Mouse (Mus musculus): ENCODE results near the gene Ppm1l.
"Not testable (repeated sequence)": the region's sequence is repeated elsewhere in the genome, so short reads cannot be mapped to it uniquely, and the experiment has no call there.

Gene Ppm1l

DNA sequence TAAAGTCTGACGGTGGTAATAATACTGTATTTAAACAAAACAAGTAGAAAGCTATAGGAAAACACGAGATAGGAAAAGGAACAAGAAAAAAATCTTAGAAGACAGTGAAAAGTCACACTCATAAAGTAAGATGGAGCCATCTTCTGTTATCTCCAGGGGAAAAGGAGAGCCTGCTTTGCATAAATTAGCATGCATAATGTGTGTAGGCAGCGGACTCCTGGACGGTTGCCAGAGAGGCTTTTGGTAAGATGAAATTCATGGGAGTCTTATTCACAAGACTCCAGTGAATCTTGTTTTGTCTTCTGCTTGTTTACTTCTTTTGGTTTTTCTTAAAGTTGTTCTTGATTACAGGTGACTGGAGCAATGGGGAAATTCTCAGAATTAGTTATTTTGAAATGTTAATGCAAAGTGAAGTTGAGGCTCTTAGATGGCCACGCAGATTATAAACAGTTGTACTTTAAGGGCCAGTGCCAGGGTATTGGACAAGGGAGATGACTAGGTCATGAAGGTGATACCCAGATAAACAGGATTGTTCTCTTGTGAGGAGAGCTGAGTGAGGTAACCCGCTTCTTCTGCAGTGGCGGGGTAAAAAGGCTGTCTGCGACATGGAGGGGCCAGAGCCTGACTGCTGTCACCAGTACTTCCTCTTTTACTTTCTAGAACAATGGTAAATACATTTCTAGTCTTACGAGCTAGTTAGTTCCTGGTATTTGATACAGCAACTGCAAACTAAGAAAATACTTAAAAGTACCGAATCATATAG lies 57.1 kb downstream of the Ppm1l start:
- no peak for DNase-seq (ENCODE audit: low spot score)

- DNase-seq (ENCODE audit: low spot score) = no peak
These were observed 57.9 kb downstream of the Ppm1l start for GRCm38 (mm10) chr3:69374538-69374937.

GRCm38 (mm10) chr3:69374983-69375382 lies 58.3 kb downstream of the Ppm1l start:
- peak; percentile 51 for DNase-seq (ENCODE audit: low spot score)

DNA sequence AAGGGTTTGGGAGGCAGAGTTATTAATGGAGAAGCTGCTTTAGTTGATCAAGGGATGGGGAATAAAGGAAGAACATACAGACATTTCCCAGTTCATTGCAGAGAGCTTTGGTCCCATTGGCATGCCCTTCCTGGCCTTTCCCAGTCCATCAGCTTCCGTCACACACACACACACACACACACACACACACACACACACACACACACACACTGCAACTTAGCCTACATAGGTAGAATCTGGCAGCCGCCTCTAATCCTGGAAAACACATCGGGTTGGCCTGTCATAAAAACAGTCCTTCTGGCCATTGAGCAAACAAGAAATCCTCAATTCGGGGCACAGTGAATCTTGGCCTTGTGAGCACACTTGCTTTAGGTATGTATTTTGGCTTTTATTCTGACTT lies 64.6 kb downstream of the Ppm1l start:
- DNase-seq (ENCODE audit: low spot score) = no peak

DNA sequence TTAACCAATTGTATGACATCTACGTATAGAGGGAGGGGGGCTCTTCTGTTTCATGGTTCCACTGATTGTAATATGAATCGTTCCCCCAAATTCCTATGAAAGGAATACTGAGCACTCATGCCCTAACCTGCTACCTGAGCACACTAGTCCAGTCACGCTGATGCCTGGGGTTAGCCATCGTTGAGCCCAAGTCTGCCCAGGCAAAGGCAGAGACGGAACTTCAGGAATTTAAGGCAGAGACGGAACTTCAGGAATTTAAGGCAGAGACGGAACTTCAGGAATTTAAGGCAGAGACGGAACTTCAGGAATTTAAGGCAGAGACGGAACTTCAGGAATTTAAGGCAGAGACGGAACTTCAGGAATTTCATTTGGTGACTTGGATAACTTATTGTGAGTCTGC lies 75.2 kb downstream of the Ppm1l start:
- DNase-seq (ENCODE audit: low spot score) = not testable (repeated sequence)

- no peak for DNase-seq (ENCODE audit: low spot score)
These were observed 75.6 kb downstream of the Ppm1l start for GRCm38 (mm10) chr3:69392298-69392697.

GRCm38 (mm10) chr3:69393079-69393478 lies 76.4 kb downstream of the Ppm1l start:
- no peak for DNase-seq (ENCODE audit: low spot score)

- no peak for DNase-seq (ENCODE audit: low spot score)
These were observed 77.3 kb downstream of the Ppm1l start for GRCm38 (mm10) chr3:69393991-69394390.

DNA sequence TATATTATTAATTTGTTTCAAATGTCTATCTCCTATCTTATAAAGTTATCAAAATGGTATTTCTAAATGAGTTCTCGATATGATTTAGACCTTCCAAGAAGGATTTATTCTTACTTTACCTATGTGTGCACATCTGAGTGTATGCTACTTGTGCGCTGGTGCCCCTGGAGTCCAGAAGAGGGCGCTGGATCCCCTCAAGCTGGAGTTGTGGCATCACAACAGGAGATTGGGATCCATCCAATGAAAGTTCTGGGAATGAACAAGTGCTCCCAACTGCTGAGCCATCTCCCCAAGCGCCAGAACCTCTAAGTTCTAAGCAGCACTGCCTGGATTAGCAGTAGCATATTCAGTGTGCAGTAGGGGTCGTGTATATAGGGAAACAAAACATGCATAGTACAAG lies 78.4 kb downstream of the Ppm1l start:
- DNase-seq (ENCODE audit: low spot score) = no peak

DNA sequence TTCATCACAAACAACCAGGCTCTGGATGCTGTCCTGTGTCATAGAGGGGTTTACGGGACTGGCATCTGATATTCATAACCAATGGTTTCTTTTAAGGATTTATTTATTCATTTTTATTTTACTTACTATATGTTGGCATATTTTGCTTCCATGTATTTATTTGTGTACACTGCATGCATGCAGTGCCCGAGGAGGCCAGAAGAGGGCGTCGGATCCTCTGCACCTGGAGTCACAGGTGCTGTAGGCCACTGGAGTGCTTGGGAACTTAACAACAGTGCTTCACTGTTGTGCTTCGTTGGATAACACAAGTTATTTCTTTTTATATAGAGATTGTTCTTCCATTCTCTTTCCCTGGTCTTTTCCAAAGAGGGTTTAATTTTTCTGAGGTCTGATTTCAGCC lies 81.1 kb downstream of the Ppm1l start:
- DNase-seq (ENCODE audit: low spot score) = no peak

DNA sequence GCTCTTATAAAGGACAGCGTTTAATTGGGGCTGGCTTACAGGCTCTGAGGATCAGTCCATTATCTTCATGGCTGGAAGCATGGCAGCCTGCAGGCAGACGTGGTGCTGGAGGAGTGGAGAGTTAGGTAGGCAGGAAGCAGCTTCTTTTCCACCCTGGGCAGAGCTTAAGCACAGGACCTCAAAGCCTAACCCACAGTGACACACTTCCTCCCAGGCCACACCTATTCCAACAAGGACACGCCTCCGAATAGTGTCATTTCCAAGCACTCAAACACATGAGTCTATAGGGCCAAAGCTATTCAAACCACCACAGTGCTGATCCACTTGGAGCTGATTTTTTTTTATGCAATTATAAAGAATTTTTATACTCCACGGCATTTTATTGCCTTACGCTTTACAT lies 82.7 kb downstream of the Ppm1l start:
- DNase-seq (ENCODE audit: low spot score) = no peak

GRCm38 (mm10) chr3:69403196-69403595 lies 86.5 kb downstream of the Ppm1l start:
- no peak for DNase-seq (ENCODE audit: low spot score)

- no peak for DNase-seq (ENCODE audit: low spot score)
These were observed 89.7 kb downstream of the Ppm1l start for GRCm38 (mm10) chr3:69406210-69406895.

DNA sequence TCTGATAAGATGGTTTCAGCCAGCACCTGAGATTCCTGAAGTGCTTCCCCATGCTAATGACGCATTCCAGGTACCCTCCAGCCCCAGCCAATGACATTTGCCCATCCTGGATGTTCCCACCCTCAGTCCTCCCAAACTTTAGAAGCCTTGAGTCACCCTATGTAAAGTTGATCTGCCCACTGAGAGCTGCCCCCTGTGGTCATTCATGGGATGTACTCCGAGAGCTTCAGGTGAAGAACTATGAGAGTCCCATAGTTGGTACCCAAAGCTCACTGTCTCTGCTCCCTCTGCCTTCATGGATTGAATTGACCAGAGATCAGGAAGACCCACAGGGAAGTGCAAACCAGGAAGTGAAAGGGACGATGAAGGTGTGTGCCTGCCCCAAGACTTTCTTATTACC lies 91.4 kb downstream of the Ppm1l start:
- DNase-seq (ENCODE audit: low spot score) = no peak

GRCm38 (mm10) chr3:69416112-69416511 lies 99.5 kb downstream of the Ppm1l start:
- no peak for DNase-seq (ENCODE audit: low spot score)

GRCm38 (mm10) chr3:69422741-69423140 lies 106.1 kb downstream of the Ppm1l start:
- no peak for DNase-seq (ENCODE audit: low spot score)

DNA sequence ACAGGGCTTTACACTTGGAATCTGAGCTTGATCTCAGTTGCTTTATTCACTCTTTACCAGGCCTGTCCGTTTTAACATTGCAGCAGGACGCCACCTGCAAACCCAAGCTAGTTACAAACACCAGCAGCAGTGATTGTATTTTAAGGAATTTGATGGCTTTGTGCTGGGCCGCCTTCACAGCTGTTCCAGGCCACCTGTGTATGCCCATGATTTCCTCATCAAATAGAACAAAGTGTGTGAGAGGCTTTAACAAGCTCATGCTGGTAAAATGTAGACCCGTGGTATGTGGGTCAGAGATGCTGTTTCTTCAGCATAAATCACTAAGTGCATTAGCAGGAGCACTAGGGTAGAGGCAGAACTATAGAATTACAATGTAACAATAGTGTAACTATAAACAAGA lies 106.7 kb downstream of the Ppm1l start:
- DNase-seq (ENCODE audit: low spot score) = no peak

DNA sequence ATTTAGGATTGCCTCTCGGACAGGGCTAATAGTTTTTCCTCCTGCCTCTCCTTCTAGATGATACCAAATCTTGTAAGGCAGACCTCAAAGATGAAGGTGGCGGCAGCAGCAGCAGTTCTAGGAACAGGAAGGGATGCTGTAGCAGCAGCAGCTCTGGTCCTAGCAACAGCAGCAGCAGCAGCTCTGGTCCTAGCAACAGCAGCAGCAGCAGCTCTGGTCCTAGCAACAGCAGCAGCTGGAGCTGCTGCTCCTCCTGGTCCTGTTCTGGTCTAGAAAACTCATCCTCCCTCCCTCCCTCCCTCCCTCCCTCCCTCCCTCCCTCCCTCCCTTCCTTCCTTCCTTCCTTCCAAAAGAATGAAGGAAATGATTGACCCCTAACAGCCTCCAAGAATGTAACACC lies 108.1 kb downstream of the Ppm1l start:
- DNase-seq (ENCODE audit: low spot score) = not testable (repeated sequence)

GRCm38 (mm10) chr3:69427259-69427658 lies 110.6 kb downstream of the Ppm1l start:
- DNase-seq (ENCODE audit: low spot score) = no peak

GRCm38 (mm10) chr3:69428221-69428620 lies 111.6 kb downstream of the Ppm1l start:
- no peak for DNase-seq (ENCODE audit: low spot score)

DNA sequence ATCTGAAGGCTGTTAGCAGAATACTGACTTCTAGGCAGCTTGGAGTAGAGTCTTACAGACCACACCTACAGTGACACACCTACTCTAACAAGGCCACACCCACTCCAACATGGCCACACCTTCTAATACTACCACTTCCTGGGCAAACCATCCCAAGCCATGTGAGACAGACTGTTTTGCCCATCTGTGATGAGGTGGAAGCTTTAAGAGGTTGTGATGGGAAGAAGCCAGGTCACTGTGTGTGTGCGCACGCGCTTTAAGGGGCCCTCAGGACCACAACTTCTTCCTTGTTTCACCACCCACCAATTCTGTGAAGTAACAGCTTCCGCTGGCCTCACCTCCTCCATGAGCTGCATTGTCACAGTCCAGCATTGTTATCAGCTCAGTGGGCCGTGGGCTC lies 112.7 kb downstream of the Ppm1l start:
- DNase-seq (ENCODE audit: low spot score) = no peak

GRCm38 (mm10) chr3:69433580-69433979 lies 116.9 kb downstream of the Ppm1l start:
- no peak for DNase-seq (ENCODE audit: low spot score)

DNA sequence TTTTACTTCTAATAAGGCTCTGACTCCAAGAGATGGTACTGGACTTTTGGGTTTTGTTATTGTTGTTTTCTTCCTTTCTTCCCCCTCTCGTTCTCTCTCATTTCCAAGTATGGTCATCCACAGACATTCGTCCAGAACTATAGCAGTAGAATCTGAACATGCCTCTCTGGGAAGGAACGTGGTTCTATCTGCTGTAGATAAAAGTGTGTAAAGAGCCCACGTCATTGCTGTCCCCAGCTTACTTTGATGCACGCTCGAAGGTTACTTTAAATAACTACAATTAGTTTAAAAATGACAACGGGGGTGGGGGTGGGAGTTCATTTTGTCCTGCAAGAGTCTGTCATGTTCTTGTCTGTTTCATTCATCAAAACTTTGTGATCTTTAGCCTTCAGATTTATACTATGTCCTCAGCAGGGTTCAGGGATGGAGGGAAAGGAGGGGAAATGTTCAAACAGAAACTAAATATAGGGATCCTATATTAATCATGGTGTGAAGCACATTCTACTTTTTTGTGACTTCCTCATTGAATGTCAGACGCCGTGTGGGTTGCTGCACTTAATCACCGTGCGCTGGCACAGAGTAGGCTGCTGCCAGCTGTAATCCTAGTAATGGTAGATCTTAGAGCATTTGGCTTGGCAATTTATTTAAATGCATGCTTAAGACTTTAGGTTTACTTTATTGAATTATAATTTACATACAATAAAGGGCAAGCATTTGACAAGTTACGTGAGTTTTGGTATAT lies 122.3 kb downstream of the Ppm1l start:
- no peak for DNase-seq (ENCODE audit: low spot score)

Data from lung, postnatal 25 days (tissue).